Mouse (Mus musculus) heart, postnatal 14 days (tissue): Measurements from ENCODE around the gene Cyyr1. TPM values are rescaled to one million over a fixed set of nuclear protein-coding genes. Genes with fewer than 3 reads are reported as not detected.

Source experiments
- DNase-seq, 2 experiments: peaks; one replicate each; pipeline ENCODE4 v3.0.0; 2021 to 2022
- intact Hi-C: fragments of 180-260 bp; cut with DNase I; formaldehyde crosslinking; loops from one replicate; pipeline ENCODE4 v1.15.1; 2025
- total RNA-seq, 2 experiments: library from RNA; stranded (reverse); gene quantifications; 2 replicates each; pipeline ENCODE4 v1.2.3; 2021

Cyyr1 gene
- total RNA-seq, 2 experiments from 2014 or later, result 37.2 to 38.6 TPM

DNA sequence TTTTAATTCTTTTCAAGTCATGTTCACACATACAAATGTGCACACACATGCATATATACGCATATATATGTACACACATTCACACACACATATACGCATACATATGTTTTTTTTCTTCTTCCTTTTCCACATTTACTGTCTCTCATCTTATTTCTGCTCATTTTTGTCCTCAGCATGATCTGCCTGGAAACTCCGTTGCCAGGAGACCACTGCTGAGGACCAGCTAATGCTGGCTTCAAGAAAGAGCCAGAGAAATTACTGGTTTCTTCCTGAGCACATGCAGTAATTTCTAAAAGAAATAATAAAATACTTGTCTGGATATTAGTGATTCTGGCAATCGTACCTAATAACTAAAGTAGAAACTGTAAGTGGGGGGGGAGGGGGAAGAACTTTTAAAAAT lies 68.6 kb downstream of the Cyyr1 start:
- intact Hi-C loops, result no loop called here
- DNase-seq, result no peak

DNA sequence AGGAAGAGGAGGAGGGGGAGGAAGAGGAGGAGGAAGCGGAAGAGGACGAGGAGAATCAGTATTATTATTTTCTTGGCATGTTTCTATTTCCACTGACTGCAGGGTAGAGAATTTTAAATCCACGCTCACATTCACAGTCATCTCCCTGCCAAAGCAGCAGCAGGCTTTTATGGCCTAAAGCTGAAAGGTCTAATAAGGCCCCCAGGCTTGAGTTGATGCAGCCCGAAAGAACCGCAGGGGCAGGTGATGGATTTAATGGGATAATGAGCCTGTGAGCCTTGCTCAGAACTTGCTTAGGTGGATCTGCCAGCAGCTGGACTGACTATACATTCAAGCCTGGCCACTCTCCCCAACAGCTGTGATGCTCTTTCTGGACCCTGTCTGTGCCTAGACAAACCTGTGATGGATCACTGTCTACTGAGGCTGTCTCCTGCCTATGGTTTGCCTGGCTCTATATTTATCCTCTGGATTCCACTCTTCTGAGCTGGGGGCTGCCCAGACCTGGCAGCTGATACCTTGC lies 78.6 kb downstream of the Cyyr1 start:
- intact Hi-C loops, result loop anchor here (10.0 kb wide), 1 partner anchor 200 kb away; no protein-coding TSS in a partner anchor
- no peak for DNase-seq

DNA sequence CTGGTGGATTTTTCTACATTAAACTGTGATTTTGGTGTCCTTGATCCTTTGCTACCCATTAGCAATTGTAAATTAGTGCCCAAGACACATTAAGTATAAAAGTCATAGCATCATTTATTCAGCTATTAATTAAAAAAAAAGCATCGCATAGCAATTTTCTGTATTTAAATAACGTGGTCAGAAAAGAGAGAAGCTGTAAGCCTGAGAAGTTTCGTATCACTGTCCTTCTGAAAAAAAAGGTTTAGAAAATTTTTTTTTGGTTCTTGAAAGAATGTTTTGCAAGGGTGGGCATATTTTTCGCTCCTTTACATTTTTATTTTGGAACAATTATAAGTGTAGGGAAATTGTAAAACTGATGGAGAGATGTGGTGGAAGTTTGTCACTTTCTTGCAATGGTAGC lies 83.1 kb downstream of the Cyyr1 start:
- intact Hi-C loops, result loop anchor here (10.0 kb wide), 1 partner anchor 205 kb away; no protein-coding TSS in a partner anchor
- no peak for DNase-seq

DNA sequence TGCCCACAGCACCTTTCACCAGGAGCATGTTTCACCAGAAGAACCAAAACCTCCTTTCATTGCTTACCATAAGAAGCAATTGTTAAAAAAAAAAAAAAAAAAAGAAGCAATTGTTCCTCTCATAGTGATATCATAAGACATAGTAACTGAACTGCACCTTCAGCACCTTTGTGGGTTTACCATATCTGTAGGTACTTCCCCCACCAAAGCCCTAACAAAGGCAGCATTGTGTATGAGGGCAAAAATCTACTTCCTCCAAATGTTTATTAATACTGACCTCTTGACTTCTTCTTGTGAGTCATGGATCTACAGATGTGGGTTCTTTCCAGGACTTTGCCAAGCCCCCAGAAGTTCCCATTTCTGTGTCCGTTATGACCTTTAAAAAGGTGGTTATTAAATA lies 98.2 kb downstream of the Cyyr1 start:
- intact Hi-C loops, result no loop called here
- no peak for DNase-seq

DNA sequence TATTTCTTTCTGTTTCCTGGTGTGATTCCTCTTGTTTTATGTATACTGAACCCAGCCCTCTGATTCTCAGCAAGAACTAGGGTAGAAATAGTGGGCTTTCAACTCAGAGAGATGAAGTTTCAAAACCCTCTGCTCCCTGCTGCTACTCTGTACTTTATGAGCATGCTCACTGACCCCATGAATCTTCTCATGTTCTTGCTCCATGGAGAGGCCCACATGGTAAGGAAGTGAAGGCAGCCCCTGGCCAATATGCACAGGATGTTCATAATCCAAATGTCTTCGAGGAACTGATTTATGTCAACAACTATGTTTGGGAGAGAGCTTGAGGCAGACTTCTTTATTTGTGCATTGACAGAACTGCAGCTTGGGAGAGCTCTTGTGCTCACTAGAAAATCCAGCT lies 106.9 kb downstream of the Cyyr1 start:
- DNase-seq, result no peak
- intact Hi-C loops, result no loop called here

DNA sequence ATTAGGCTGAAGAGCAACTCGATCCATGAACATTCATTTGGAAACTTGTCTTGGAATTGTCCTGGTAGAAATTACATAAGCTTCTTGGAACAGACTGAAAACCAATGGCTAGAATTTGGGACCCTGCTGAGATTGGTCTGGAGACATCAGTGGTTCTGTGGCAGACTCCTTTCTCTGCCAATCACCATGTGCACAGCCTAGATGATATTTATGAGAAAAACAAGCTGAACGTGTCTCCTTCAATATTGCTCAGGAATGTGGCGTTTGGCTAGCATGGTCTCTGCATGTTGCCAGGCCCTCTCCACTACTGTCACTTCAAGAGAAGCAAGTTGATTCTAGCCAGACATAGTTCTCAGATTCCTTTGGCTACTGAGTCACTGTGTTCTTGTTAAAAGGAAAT lies 107.4 kb downstream of the Cyyr1 start:
- DNase-seq, result peak in 1 of 2 experiments; percentile 22
- intact Hi-C loops, result no loop called here

DNA sequence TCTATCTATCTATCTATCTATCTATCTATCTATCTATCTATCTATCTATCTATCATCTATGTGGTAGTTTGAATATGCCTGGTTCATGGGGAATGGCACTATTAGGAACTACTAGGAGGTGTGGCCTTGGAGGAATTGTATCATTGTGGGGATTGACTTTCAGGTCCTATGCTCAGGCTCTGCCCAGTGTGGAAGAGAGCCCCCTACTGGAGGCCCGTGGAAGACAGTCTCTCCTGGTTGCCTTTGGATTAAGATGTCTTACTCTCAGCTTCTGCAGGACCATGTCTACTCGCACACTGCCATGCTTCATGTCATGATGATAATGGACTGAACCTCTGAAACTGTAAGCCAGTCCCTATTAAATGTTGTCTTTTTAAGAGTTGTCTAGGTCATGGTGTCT lies 117.8 kb downstream of the Cyyr1 start:
- peak; percentile 26 to 33 for DNase-seq
- intact Hi-C loops, result no loop called here

DNA sequence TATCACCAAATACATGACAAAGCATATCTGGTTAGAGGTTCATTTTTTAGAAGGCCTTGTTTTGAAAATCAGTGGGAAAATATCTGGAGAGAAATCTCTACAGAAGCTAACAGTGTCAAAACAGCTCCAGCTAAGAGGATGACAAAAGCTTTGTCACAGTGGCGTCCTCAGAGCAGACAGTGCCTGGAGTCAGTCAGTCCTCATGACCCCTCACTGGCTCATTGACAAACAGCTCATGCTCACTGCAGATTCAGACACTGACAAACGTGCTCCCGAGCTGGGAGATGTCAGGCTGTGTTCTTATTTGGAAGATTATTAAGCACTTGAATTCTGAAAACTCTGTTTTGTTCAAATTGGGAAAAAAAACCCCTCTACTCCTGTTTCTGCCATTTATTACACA lies 124.0 kb downstream of the Cyyr1 start:
- DNase-seq, result no peak
- intact Hi-C loops, result no loop called here

DNA sequence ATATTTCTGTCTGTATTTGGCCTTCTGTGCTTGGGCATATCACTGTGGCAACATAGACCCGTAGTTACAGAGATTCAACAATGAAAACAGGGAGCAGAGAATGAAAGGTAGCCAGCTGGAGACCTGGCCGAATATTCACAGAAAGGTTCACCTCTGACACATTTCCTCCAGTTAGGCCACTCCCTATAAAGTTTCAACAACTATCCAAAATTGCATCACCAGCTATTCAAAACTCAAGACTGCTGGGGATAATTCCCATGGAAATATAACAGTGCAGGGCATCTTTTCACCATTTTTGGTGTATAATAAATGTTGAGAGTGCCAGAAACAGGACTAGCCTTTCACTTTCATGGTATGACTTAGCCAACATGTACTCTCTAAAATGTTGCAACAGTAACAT lies 130.3 kb downstream of the Cyyr1 start:
- intact Hi-C loops, result no loop called here
- no peak for DNase-seq

DNA sequence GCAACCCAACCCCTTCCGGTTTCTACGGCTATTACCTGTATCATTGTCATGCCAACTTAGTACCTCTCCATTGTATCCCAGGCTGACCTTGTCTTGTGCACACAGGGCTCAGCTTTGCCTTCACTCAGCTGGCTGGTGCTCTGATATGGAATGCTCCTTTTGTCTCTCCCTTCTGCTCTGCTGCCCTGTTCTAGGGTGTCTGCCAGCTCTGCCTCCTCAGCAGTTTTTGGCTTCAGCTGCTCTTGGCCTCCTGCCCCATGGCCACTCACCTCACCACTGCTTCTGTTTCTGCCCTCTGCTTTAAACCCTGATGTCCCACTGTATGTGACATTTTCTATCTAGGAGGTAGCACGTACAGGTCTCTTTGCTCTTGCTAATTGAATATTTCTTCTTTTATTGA lies 137.8 kb downstream of the Cyyr1 start:
- intact Hi-C loops, result no loop called here
- DNase-seq, result peak; percentile 72 to 82

DNA sequence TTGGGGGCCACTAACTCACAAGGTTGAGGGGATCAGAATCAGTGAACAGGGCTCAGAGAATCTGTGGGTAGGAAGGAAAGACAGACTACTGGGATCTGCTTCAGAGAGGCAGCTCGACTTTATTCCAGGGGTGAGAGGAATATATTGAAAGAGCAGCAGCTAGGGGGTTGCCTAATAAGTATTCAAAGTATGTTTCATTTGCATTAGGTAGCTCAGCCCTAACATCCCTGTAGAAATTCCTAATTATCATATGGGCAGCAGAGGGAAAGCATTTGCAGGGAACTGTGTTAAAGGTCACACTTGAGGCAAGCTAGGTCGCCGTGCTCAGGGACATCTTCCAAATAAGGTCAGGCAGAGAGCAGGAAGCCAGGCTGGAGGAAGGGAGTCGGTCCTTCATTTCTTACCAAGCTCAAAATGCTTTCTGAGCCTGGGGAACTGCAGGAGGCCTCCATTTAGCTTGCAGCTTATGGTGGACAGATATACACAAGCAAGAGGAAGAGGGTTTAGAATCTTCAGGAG lies 159.7 kb downstream of the Cyyr1 start:
- DNase-seq, result peak; percentile 31 to 56
- intact Hi-C loops, result no loop called here

DNA sequence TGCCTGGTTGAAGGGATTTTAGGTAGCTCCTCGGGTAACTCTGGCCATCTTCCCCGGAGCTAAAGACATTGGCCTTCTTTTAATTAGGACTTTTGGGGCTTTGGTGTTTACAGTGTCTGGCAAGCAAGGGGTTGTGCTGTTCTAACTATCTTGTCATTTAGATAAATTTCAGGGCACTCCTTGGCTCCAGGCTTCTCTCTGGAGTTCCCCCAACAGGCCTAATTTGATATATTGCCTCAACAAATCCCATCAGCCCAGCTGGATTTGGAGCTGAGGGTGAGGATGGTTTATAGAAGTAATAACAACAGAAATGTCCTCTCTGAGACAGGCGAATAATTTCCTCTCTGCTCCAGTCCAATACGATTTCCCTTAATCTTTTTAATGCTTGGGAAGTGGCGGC lies 166.4 kb downstream of the Cyyr1 start:
- intact Hi-C loops, result no loop called here
- no peak for DNase-seq

Other genes starting within 250 kb of the Cyyr1 start
- 10 to 100 TPM; 33.5 to 50.5 TPM for gene Adamts1, start 249.7 kb upstream of the Cyyr1 start, total RNA-seq